Mouse (Mus musculus): ENCODE measurements around the gene Areg. TPM values are rescaled to one million over a fixed set of nuclear protein-coding genes. Genes with fewer than 3 reads are reported as not detected.

Areg gene
- polyA plus RNA-seq, 1 experiment = not detected

GRCm38 (mm10) chr5:91162787-91163186 lies 23.4 kb downstream of the Areg start:
- H3K27ac ChIP-seq (ENCODE audit: insufficient read depth, low read depth, low read length) = no peak overlapping the region
- H3K27me3 ChIP-seq (replicated peaks; ENCODE audit: control insufficient read depth, insufficient read depth, low read length) = no peaks in the 10 kb centered on the region
- DNase-seq = no peak
- H3K4me3 ChIP-seq (ENCODE audit: insufficient read depth, low read depth, low read length) = no peak overlapping the region
- H3K36me3 ChIP-seq (ENCODE audit: control insufficient read depth, insufficient read depth, low read length) = no peaks in the 10 kb centered on the region
- 78% methylated on average over 4 of the region's 4 CpGs for WGBS
- no peaks in the 10 kb centered on the region for H3K4me1 ChIP-seq (ENCODE audit: control insufficient read depth, insufficient read depth, low read length)
- TF ChIP-seq POLR2A (IDR thresholded peaks at IDR 0.05; ENCODE audit: low read depth, low read length) (no peak), CTCF (conservative IDR thresholded peaks at IDR 0.05; ENCODE audit: insufficient read depth, insufficient read length, low read depth, low read length) (no peak)

GRCm38 (mm10) chr5:91166601-91167000 lies 27.2 kb downstream of the Areg start:
- no peak overlapping the region for H3K27ac ChIP-seq (ENCODE audit: insufficient read depth, low read depth, low read length)
- no peak overlapping the region for H3K4me3 ChIP-seq (ENCODE audit: insufficient read depth, low read depth, low read length)
- no peaks in the 10 kb centered on the region for H3K4me1 ChIP-seq (ENCODE audit: control insufficient read depth, insufficient read depth, low read length)
- 83% methylated on average over 5 of the region's 5 CpGs for WGBS
- no peaks in the 10 kb centered on the region for H3K36me3 ChIP-seq (ENCODE audit: control insufficient read depth, insufficient read depth, low read length)
- DNase-seq = no peak
- no peak for TF ChIP-seq POLR2A (IDR thresholded peaks at IDR 0.05; ENCODE audit: low read depth, low read length)
- TF ChIP-seq CTCF (conservative IDR thresholded peaks at IDR 0.05; ENCODE audit: insufficient read depth, insufficient read length, low read depth, low read length) = no peak
- H3K27me3 ChIP-seq (replicated peaks; ENCODE audit: control insufficient read depth, insufficient read depth, low read length) = no peaks in the 10 kb centered on the region

- Histone ChIP-seq H3K27me3 (replicated peaks; ENCODE audit: control insufficient read depth, insufficient read depth, low read length) (no peaks in the 10 kb centered on the region), H3K4me1 (ENCODE audit: control insufficient read depth, insufficient read depth, low read length) (no peaks in the 10 kb centered on the region), H3K4me3 (ENCODE audit: insufficient read depth, low read depth, low read length) (no peak overlapping the region), H3K36me3 (ENCODE audit: control insufficient read depth, insufficient read depth, low read length) (no peaks in the 10 kb centered on the region), H3K27ac (ENCODE audit: insufficient read depth, low read depth, low read length) (no peak overlapping the region)
- TF ChIP-seq CTCF (conservative IDR thresholded peaks at IDR 0.05; ENCODE audit: insufficient read depth, insufficient read length, low read depth, low read length) (no peak), POLR2A (IDR thresholded peaks at IDR 0.05; ENCODE audit: low read depth, low read length) (no peak)
- DNase-seq = no peak
Measured at GRCm38 (mm10) chr5:91176397-91176796, 37.0 kb downstream of the Areg start.

- Histone ChIP-seq H3K27ac (ENCODE audit: insufficient read depth, low read depth, low read length) (no peak overlapping the region), H3K27me3 (replicated peaks; ENCODE audit: control insufficient read depth, insufficient read depth, low read length) (no peaks in the 10 kb centered on the region), H3K36me3 (ENCODE audit: control insufficient read depth, insufficient read depth, low read length) (no peaks in the 10 kb centered on the region), H3K4me1 (ENCODE audit: control insufficient read depth, insufficient read depth, low read length) (no peaks in the 10 kb centered on the region), H3K4me3 (ENCODE audit: insufficient read depth, low read depth, low read length) (no peak overlapping the region)
- WGBS = 56% methylated on average over 3 of the region's 3 CpGs
- TF ChIP-seq CTCF (conservative IDR thresholded peaks at IDR 0.05; ENCODE audit: insufficient read depth, insufficient read length, low read depth, low read length) = no peak
- TF ChIP-seq POLR2A (IDR thresholded peaks at IDR 0.05; ENCODE audit: low read depth, low read length) = no peak
- no peak for DNase-seq
Measured at GRCm38 (mm10) chr5:91194572-91194971, 55.2 kb downstream of the Areg start.

Other genes starting within 250 kb of the Areg start
- 0.69 and 1.6 TPM in 2 replicates for gene Cxcl1, start 248.4 kb upstream of the Areg start, polyA plus RNA-seq (2012; rRNA removed)
- 0.42 and 1.1 TPM in 2 replicates for gene Cxcl2, start 235.7 kb upstream of the Areg start, polyA plus RNA-seq (2012; rRNA removed)
- gene Mthfd2l, start 208.5 kb upstream of the Areg start, polyA plus RNA-seq (2012; rRNA removed) = 23.4 and 45.0 TPM in 2 replicates
- not detected in 2 replicates for gene Epgn, start 112.1 kb upstream of the Areg start, polyA plus RNA-seq (2012; rRNA removed)
- 0.03 TPM in 1 of 2 replicates, not detected in the other for gene Ereg, start 65.0 kb upstream of the Areg start, polyA plus RNA-seq (2012; rRNA removed)

All from kidney, adult 2 months (tissue).